Mouse (Mus musculus) forebrain, embryonic 11.5 days (tissue): ENCODE measurements around the gene Zfyve28. TPM values are rescaled to one million over a fixed set of nuclear protein-coding genes. Genes with fewer than 3 reads are reported as not detected.

Experiments
- ATAC-seq: fragments of 200-750 bp; cut with Nextera tagmentation; replicated peaks from 2 replicates; pipeline ENCODE4 v1.8.0; 2017; ENCODE audit warnings: moderate TSS enrichment; ENCODE audit not compliant: low FRiP score
- DNase-seq: peaks from one replicate; pipeline ENCODE4 v3.0.0-alpha.2; 2017; ENCODE audit warnings: low spot score
- H3K27ac ChIP-seq: fragments of 300-500 bp; sonication (generic); 2 replicates; pipeline ENCODE4 v1.5.1; 2014; ENCODE audit warnings: low read depth, low read length
- H3K27me3 ChIP-seq: fragments of 300-500 bp; sonication (generic); 2 replicates; pipeline ENCODE4 v1.6.1; 2014; ENCODE audit warnings: mild to moderate bottlenecking, low read length, mixed read lengths; ENCODE audit not compliant: control insufficient read depth, insufficient read depth
- H3K36me3 ChIP-seq: fragments of 300-500 bp; sonication (generic); 2 replicates; pipeline ENCODE4 v1.6.1; 2014; ENCODE audit warnings: mild to moderate bottlenecking, low read length, moderate library complexity, mixed read lengths; ENCODE audit not compliant: control insufficient read depth, insufficient read depth
- H3K4me1 ChIP-seq: fragments of 300-500 bp; sonication (generic); replicated peaks from 2 replicates; pipeline ENCODE4 v1.6.1; 2014; ENCODE audit warnings: low read length, mixed read lengths; ENCODE audit not compliant: control insufficient read depth, insufficient read depth
- H3K4me2 ChIP-seq: fragments of 300-500 bp; sonication (generic); 2 replicates; pipeline ENCODE4 v1.6.1; 2014; ENCODE audit warnings: low read depth, mild to moderate bottlenecking, low read length, moderate library complexity, mixed read lengths; ENCODE audit not compliant: severe bottlenecking
- H3K4me3 ChIP-seq: fragments of 300-500 bp; sonication (generic); 2 replicates; pipeline ENCODE4 v1.5.1; 2014; ENCODE audit warnings: low read depth, low read length
- H3K9ac ChIP-seq: fragments of 300-500 bp; sonication (generic); 2 replicates; pipeline ENCODE4 v1.6.1; 2014; ENCODE audit warnings: low read length
- H3K9me3 ChIP-seq: fragments of 300-500 bp; sonication (generic); 2 replicates; pipeline ENCODE4 v1.6.1; 2016; ENCODE audit warnings: low read length, mixed read lengths; ENCODE audit not compliant: control insufficient read depth
- WGBS: fragments of 180-500 bp; shearing (Covaris S2); extraction: QIAGEN DNeasy Blood & Tissue Kit; methylation state at CpG from one replicate; pipeline ENCODE4 v1.1.7; 2014; 5-methylcytosine and 5-hydroxymethylcytosine counted together
- polyA plus RNA-seq: library from polyadenylated mRNA; unstranded; fragments of >200 nt; fragmentation: Nextera tagmentation; extraction: Ambion mirVana; gene quantifications from 2 replicates; pipeline ENCODE4 v1.2.1, GENCODE M21; 2014

Gene Zfyve28
- polyA plus RNA-seq, 1 experiment from 2014 or later = 1.6 TPM

GRCm38 (mm10) chr5:34269921-34270465, 18.3 kb downstream of the Zfyve28 start:
- 78% methylated on average over 12 of the region's 12 CpGs for WGBS
- DNase-seq (no peak), ATAC-seq (no peak)
- Histone ChIP-seq H3K9me3 (no peaks in the 10 kb centered on the region), H3K4me2 (no peak overlapping the region), H3K27me3 (no peaks in the 10 kb centered on the region), H3K36me3 (no peaks in the 10 kb centered on the region), H3K9ac (no peak overlapping the region), H3K4me3 (no peak overlapping the region), H3K4me1 (no peaks in the 10 kb centered on the region), H3K27ac (no peak overlapping the region)

DNA sequence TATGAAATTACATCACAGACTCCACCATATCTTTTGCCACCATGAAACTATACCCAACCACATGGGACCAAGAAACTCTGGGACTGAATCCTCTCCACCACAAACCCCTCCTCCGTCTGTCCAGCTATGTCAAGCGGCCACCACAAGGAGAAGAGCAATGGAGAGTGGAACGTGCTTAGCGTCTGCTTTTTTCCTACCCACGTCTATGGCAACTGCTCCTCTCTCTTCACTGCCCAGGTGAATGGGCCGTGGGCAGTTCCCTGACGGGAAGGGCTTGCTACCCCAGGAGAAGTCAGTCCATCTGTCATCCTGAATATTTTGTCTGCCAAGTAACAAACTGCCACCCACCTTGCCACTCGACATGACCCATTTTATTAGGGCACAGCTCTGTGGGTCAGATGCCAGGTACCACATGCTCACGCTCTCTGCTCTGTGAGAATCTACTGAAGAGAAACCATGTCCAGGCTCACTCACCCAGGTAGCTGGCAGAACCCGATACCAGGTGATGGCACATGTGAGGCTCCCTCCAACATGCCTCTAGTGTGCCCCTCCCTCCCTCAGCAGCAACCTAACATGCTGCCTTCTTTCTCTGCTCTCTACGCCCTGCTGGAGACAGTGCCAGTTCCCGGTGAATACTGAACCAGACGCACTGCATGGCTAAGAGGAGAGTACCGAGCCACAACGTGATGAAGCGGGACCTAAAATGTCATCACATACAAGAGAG, 18.9 kb downstream of the Zfyve28 start:
- Histone ChIP-seq H3K4me2 (no peak overlapping the region), H3K4me3 (no peak overlapping the region), H3K4me1 (no peaks in the 10 kb centered on the region), H3K27ac (no peak overlapping the region), H3K9me3 (no peaks in the 10 kb centered on the region), H3K36me3 (no peaks in the 10 kb centered on the region), H3K27me3 (no peaks in the 10 kb centered on the region), H3K9ac (no peak overlapping the region)
- ATAC-seq (no peak), DNase-seq (no peak)
- WGBS = 91% methylated on average over 16 of the region's 16 CpGs

GRCm38 (mm10) chr5:34266065-34266464, 22.2 kb downstream of the Zfyve28 start:
- Histone ChIP-seq H3K9ac (no peak overlapping the region), H3K4me3 (no peak overlapping the region), H3K9me3 (no peaks in the 10 kb centered on the region), H3K4me2 (no peak overlapping the region), H3K36me3 (no peaks in the 10 kb centered on the region), H3K27me3 (no peaks in the 10 kb centered on the region), H3K4me1 (no peaks in the 10 kb centered on the region), H3K27ac (no peak overlapping the region)
- DNase-seq = no peak
- WGBS = 76% methylated on average over 4 of the region's 4 CpGs
- no peak for ATAC-seq

- Histone ChIP-seq H3K36me3 (no peaks in the 10 kb centered on the region), H3K4me3 (no peak overlapping the region), H3K27me3 (no peaks in the 10 kb centered on the region), H3K9me3 (no peaks in the 10 kb centered on the region), H3K4me1 (no peaks in the 10 kb centered on the region), H3K27ac (no peak overlapping the region), H3K9ac (no peak overlapping the region), H3K4me2 (no peak overlapping the region)
- DNase-seq = no peak
- no peak for ATAC-seq
- 69% methylated on average over 3 of the region's 3 CpGs for WGBS
Measured at GRCm38 (mm10) chr5:34259172-34259816, 29.0 kb downstream of the Zfyve28 start.

DNA sequence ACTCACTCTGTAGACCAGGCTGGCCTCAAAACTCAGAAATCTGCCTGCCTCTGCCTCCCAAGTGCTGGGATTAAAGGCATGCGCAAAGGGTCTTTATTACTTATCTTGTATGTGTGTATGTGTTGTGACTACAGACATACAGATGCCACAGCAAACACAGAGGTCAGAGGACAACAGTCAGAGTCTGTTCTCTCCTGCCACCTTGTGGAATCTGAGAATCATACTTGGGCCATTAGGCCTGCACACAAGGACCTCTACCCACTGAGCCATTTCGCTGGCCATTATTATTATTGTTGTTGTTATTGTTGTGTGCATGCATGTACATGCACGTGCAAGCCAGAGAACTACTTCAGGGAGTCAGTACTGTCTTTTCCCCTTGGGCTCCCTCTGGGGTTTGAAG, 33.1 kb downstream of the Zfyve28 start:
- no peak for ATAC-seq
- no peak overlapping the region for H3K4me2 ChIP-seq
- DNase-seq = no peak
- H3K27me3 ChIP-seq = no peaks in the 10 kb centered on the region
- H3K4me1 ChIP-seq = peaks cover 3% of the 10 kb centered on the region; the same call in 1 of the 2 replicates
- H3K9me3 ChIP-seq = no peaks in the 10 kb centered on the region
- H3K9ac ChIP-seq = no peak overlapping the region
- H3K27ac ChIP-seq = no peak overlapping the region
- no peak overlapping the region for H3K4me3 ChIP-seq
- 83% methylated on average over 3 of the region's 3 CpGs for WGBS
- no peaks in the 10 kb centered on the region for H3K36me3 ChIP-seq

DNA sequence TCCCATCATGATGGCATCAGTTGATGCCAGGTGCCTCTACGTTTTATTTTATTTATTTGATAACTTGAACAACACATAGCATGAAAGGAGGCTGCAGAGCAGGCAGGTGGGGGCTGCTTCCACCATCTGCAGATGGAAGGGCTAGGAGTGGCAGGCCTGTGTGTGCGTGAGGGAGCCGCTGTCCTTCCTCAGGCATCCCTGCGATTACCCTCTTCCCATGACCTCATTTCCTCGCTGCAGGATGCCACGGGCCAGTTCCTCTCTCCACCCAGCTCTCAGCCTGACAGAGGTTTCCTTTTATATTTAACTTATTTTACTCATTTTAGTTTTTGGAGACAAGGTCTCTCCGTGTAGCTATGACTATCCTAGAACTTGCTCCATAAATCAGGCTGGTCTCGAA, 33.9 kb downstream of the Zfyve28 start:
- Histone ChIP-seq H3K27me3 (no peaks in the 10 kb centered on the region), H3K27ac (no peak overlapping the region), H3K4me2 (no peak overlapping the region), H3K9me3 (no peaks in the 10 kb centered on the region), H3K4me3 (no peak overlapping the region), H3K4me1 (peaks cover 3% of the 10 kb centered on the region; the same call in 1 of the 2 replicates), H3K36me3 (no peaks in the 10 kb centered on the region), H3K9ac (no peak overlapping the region)
- ATAC-seq (no peak), DNase-seq (no peak)
- WGBS = 77% methylated on average over 8 of the region's 8 CpGs

GRCm38 (mm10) chr5:34252967-34253519, 35.2 kb downstream of the Zfyve28 start:
- Histone ChIP-seq H3K27me3 (no peaks in the 10 kb centered on the region), H3K4me1 (peaks cover 3% of the 10 kb centered on the region; the same call in 1 of the 2 replicates), H3K9me3 (no peaks in the 10 kb centered on the region), H3K4me3 (no peak overlapping the region), H3K9ac (no peak overlapping the region), H3K4me2 (no peak overlapping the region), H3K27ac (no peak overlapping the region), H3K36me3 (no peaks in the 10 kb centered on the region)
- WGBS = 54% methylated on average over 4 of the region's 4 CpGs
- DNase-seq = no peak
- no peak for ATAC-seq

DNA sequence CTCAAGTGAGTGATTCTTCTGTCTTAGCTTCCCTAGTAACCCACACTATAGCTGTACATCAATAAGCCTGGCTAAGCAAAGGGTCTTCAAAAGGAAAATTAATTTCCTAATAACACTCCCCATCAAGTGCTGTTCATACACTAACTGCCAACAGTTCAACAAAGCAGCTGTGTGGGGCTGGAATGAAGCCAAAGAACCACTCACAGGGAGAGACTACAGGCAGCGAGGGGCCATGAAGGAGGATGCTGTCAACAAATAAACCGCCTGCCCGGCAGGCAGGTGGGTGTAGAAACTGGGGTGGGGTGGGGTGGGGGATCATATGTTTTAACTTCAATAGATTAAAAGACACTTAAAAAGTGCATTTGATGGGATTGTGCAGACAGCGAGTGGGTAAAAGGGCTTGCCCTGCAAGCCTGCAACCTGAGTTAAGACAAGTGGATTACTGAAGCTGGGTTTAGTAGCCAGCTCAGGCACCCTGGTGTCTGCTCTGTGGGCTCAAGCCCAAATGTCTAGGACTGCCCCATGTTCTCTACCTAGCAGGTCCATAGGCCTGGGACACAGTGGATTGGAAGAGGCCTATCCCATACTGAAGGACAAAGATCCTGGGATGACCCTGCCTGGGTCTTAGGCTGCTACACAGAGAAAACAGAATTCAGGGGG, 35.8 kb downstream of the Zfyve28 start:
- 50% methylated on average over 4 of the region's 4 CpGs for WGBS
- H3K27ac ChIP-seq = no peak overlapping the region
- H3K9me3 ChIP-seq = no peaks in the 10 kb centered on the region
- no peaks in the 10 kb centered on the region for H3K36me3 ChIP-seq
- H3K4me3 ChIP-seq = no peak overlapping the region
- no peaks in the 10 kb centered on the region for H3K27me3 ChIP-seq
- peak; percentile 65 for DNase-seq
- no peak overlapping the region for H3K4me2 ChIP-seq
- ATAC-seq = no peak; the same call in 1 of the 2 replicates
- H3K4me1 ChIP-seq = peaks cover 3% of the 10 kb centered on the region; the same call in 1 of the 2 replicates
- no peak overlapping the region for H3K9ac ChIP-seq
